Mouse (Mus musculus): ENCODE results near the gene Dnah12.

The Dnah12 gene

DNA sequence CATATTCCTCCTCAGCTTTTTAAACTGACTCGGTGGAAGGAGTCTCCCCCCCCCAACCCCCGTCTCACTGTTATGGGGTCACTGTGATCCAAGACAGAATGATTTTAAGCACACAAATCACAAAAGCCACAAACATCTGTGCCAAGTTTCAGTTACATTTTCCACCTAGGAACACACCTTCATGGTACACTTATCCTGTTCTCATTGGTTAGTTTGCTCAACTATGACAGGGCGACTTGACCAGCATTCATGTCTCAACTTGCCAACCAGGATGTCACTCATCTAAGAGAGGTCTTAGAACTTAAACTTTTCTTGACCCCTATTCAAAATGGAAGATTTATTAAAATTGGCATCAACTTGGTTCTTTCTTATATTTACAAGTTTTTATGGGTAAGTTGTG, 31.8 kb downstream of the Dnah12 start:
- no peak for DNase-seq

GRCm38 (mm10) chr14:26758566-26758965, 65.5 kb downstream of the Dnah12 start:
- no peak for DNase-seq

- DNase-seq, result no peak
Observed at GRCm38 (mm10) chr14:26764827-26765226, 71.8 kb downstream of the Dnah12 start.

GRCm38 (mm10) chr14:26768195-26768594, 75.1 kb downstream of the Dnah12 start:
- DNase-seq, result no peak

DNA sequence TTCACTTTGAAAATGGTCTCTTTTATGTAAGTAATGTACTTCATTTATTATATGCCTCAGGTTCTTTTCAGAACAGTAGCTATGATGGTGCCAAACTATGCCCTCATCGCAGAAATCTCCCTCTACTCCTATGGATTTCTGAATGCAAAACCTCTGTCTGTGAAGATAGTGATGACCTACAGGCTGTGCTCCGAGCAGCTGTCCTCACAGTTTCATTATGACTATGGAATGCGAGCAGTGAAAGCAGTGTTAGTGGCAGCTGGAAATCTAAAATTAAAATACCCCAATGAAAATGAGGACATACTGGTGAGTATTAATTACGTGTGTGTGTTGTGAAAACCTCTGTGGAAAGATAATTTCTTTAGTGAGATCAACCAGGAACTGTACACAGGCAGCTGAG, 80.5 kb downstream of the Dnah12 start:
- DNase-seq, result no peak

GRCm38 (mm10) chr14:26783731-26784130, 90.7 kb downstream of the Dnah12 start:
- no peak for DNase-seq

- DNase-seq, result peak in 1 of 2 experiments; percentile 3
Observed at GRCm38 (mm10) chr14:26785695-26786094, 92.6 kb downstream of the Dnah12 start.

GRCm38 (mm10) chr14:26794431-26794830, 101.4 kb downstream of the Dnah12 start:
- DNase-seq, result no peak

DNA sequence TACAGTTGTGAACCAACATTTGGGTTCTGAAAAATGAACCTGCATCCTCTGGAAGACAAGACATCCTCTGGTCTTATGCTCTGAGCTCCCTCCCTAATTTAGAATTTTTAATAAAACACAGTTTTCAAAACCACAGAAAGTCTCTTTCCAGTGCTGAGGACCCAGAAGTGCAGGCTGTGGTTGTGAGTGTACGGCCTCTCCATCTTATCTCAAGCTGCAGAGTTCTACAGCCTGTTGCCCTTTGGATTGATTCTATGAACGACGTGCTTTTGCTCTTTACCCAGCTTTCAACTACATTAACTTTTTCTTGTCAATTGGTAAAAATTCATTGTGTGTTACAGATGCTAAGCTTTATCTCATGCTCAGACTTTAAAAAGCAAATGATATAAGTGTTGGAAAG, 105.3 kb downstream of the Dnah12 start:
- DNase-seq, result no peak

DNA sequence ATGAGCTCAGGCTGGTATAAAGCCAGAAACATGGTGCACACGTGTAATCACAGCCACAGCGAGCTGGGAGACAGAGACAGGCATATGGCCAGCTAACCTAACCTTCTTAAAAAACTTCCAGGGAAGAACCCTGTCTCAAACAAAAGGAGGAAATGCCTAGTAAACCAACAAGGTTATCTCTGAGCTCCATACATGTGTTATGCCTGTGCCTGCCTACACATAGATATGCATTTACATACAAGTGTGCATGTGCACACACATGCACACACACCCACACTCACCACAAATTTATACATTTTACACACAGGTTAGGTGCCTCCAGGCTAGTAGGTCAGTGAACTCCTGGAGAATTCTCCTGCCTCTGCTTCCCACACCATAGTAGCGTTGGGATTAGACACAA, 106.2 kb downstream of the Dnah12 start:
- no peak for DNase-seq

DNA sequence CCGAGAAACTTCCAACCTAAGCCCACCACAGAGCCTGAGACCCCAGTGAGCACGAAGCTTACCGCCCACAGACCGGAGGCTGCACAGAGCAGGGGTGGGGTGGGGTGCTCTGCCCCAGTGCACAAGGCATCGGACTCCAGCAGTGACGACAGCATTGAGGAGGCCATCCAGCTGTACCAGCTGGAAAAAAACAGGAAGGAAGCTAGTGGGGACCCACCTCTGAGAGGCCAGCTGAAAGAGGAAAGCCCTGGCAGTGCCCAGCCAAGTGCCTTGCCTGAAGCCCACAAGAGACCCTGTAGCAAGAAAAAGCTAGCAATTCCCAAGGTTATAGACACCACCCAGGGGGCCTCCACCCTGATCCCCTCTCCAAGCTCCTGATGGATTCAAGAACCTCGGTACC, 112.4 kb downstream of the Dnah12 start:
- no peak for DNase-seq

DNA sequence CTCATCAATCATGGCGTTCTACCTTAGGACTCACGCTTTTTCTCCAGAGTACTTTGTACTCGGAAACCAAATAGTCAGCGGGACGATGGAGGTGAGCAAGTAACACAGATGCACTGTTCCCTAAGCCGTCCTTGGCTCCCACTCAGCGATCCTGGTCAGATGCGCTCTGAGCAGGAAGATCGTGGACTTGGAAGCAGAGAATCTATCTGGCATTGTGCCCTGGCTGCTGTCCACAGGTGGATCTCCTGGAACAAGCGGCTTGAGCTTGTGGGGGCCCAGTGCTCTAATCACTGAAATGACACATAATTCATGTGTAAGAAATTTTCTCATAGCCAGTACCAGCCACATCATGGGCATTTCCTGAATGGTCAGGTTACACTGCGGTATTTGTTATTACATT, 119.7 kb downstream of the Dnah12 start:
- peak; percentile 6 to 7 for DNase-seq

- DNase-seq, result no peak
Observed at GRCm38 (mm10) chr14:26813871-26814270, 120.8 kb downstream of the Dnah12 start.

- DNase-seq, result no peak
Observed at GRCm38 (mm10) chr14:26814908-26815307, 121.8 kb downstream of the Dnah12 start.

GRCm38 (mm10) chr14:26816785-26817184, 123.7 kb downstream of the Dnah12 start:
- DNase-seq, result no peak

DNA sequence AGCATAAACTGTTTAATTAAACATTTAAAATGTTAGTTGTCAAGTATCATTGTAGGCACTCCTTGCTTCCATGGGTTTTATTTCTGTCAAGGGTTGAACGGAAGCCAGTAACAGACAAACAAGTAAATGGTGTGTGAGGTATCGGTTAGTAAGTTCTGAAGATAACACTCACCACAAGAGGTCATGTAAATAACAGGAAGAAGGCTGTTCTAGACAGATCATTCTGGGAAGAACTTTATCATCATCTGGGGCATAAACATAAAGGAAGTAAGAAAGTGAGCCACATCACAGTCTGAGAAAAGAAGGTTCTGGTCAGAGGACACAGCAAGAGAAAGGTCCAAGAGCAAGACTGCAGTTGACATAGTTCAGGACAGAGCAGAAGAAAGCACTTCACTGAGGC, 132.9 kb downstream of the Dnah12 start:
- DNase-seq, result no peak

DNA sequence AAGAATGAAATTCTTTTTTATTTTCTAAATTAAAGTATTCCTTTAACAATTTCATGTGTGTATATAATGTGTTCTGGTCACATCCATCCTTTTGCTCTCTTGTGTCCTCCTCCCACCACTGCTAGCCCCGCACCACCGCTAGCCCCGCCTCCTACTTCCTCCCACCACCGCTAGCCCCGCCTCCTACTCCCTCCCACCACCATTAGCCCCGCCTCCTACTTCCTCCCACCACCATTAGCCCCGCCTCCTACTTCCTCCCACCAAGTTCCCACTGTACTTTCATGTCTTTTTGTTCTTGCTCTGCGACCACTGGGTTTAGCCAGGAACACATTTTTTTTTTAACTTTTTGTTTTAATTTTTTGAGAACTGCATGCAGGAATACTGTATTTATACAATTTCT, 160.0 kb downstream of the Dnah12 start:
- no peak for DNase-seq

- no peak for DNase-seq
Observed at GRCm38 (mm10) chr14:26854066-26854465, 161.0 kb downstream of the Dnah12 start.

- peak in 1 of 2 experiments; percentile 7 for DNase-seq
Observed at GRCm38 (mm10) chr14:26858364-26858763, 165.3 kb downstream of the Dnah12 start.

GRCm38 (mm10) chr14:26859024-26859423, 165.9 kb downstream of the Dnah12 start:
- peak in 1 of 2 experiments; percentile 25 for DNase-seq

DNA sequence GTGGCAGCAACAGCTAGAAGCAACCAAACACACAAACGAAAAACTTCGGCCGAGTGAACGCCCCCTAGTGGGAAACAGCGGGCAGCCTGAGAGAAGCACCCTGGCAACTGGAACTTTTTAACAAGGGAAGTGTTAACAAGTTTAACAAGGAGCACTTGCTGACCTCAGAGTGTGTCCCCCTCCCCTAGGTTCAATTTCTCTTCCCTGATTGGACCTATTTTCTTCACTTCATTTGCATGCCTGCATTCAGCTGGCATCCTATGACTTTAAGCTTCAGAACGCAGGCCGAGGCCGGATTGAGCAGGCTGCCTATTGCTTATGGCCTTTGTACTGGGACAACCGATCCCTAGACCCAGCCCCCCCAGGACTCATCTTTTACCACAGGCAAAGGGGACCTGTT, 174.3 kb downstream of the Dnah12 start:
- DNase-seq, result no peak

- DNase-seq, result no peak
Observed at GRCm38 (mm10) chr14:26868299-26868698, 175.2 kb downstream of the Dnah12 start.

GRCm38 (mm10) chr14:26878756-26879155, 185.7 kb downstream of the Dnah12 start:
- no peak for DNase-seq

DNA sequence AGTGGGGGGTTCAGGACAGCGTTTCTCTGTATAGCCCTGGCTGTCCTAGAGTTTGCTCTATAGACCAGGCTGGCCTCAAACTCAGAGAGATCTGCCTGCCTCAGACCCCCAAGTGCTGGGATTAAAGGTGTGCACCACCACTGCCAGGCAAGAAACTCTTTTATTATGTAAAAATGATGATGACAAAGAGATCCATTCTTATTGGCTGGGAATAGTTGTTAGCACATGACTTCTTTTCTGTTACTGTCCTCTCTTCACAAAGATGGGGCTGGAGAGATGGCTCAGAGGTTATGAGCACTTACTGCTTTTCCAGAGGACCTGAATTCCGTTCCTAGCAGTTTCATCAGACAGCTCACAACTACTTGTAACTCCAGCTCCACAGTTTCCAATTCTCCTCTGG, 186.9 kb downstream of the Dnah12 start:
- DNase-seq, result no peak

- no peak for DNase-seq
Observed at GRCm38 (mm10) chr14:26881700-26882099, 188.6 kb downstream of the Dnah12 start.

DNA sequence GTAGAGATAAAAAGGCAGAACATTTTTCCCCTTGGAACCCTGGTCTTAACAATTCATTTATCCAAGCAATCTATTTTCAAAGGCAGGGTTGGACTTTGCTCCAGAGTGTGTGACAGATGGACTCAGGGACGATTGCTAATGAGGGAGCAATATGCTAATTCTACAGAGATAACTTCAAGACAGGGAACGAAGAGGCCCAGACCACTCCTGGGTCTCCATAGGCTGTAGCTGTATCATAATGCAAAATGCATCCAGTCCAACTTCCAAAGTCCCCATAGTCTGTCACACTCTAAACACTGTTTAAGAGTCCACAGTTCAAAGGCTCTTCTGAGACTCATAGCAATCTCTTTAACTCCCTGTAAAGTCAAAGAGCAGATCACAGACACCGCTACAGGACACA, 194.2 kb downstream of the Dnah12 start:
- no peak for DNase-seq

All from cerebellum, postnatal 36 days (tissue).